Mouse (Mus musculus) spleen, postnatal 10 days (tissue): ENCODE results near the gene Evl.

Experiments used
- DNase-seq, 2 experiments: peaks; one replicate each; pipeline ENCODE4 v3.0.0; 2021 to 2022; ENCODE audit warnings: low spot score in 2 of 2

Gene Evl

GRCm38 (mm10) chr12:108647784-108648183 lies 93.3 kb downstream of the Evl start:
- no peak for DNase-seq

GRCm38 (mm10) chr12:108651053-108651660 lies 96.6 kb downstream of the Evl start:
- peak in 1 of 2 experiments; percentile 53 for DNase-seq

GRCm38 (mm10) chr12:108653358-108654335 lies 99.1 kb downstream of the Evl start:
- no peak for DNase-seq

GRCm38 (mm10) chr12:108657350-108657749 lies 102.8 kb downstream of the Evl start:
- peak; percentile 21 to 68 for DNase-seq

GRCm38 (mm10) chr12:108668606-108669235 lies 114.2 kb downstream of the Evl start:
- no peak for DNase-seq

- DNase-seq, result no peak
These were observed 117.0 kb downstream of the Evl start for GRCm38 (mm10) chr12:108671541-108671940.

- no peak for DNase-seq
These were observed 118.4 kb downstream of the Evl start for GRCm38 (mm10) chr12:108672908-108673307.

- DNase-seq, result no peak
These were observed 119.0 kb downstream of the Evl start for GRCm38 (mm10) chr12:108673546-108673945.

- DNase-seq, result no peak
These were observed 120.0 kb downstream of the Evl start for GRCm38 (mm10) chr12:108674502-108674901.

- DNase-seq, result no peak
These were observed 120.4 kb downstream of the Evl start for GRCm38 (mm10) chr12:108674916-108675315.

GRCm38 (mm10) chr12:108675614-108676401 lies 121.3 kb downstream of the Evl start:
- no peak for DNase-seq

- DNase-seq, result no peak
These were observed 122.6 kb downstream of the Evl start for GRCm38 (mm10) chr12:108677116-108677515.

- no peak for DNase-seq
These were observed 123.8 kb downstream of the Evl start for GRCm38 (mm10) chr12:108678366-108678765.

- DNase-seq, result no peak
These were observed 126.3 kb downstream of the Evl start for GRCm38 (mm10) chr12:108680861-108681260.

- no peak for DNase-seq
These were observed 127.9 kb downstream of the Evl start for GRCm38 (mm10) chr12:108682240-108683023.

- no peak for DNase-seq
These were observed 131.9 kb downstream of the Evl start for GRCm38 (mm10) chr12:108686463-108686862.

- no peak for DNase-seq
These were observed 132.4 kb downstream of the Evl start for GRCm38 (mm10) chr12:108686926-108687325.

GRCm38 (mm10) chr12:108689167-108689566 lies 134.6 kb downstream of the Evl start:
- DNase-seq, result no peak

- no peak for DNase-seq
These were observed 136.0 kb downstream of the Evl start for GRCm38 (mm10) chr12:108690529-108690928.

GRCm38 (mm10) chr12:108693592-108693991 lies 139.1 kb downstream of the Evl start:
- DNase-seq, result no peak

- no peak for DNase-seq
These were observed 139.7 kb downstream of the Evl start for GRCm38 (mm10) chr12:108694223-108694622.
